Mouse (Mus musculus) lung, embryonic 15.5 days (tissue): ENCODE measurements at regions not wholly inside any gene's neighbourhood (a gene's known extent, or its start where the extent isn't known, plus 50 kb on each side); places are given as distances from the start of the nearest gene placed in this dataset.
A peak's percentile ranks its signal among the peaks of the same experiment; 100 is the strongest.

Source experiments
- ATAC-seq: fragments of 200-750 bp; cut with Nextera tagmentation; 2 replicates; pipeline ENCODE4 v1.8.0; 2017; ENCODE audit warnings: moderate number of reproducible peaks, borderline replicate concordance; ENCODE audit not compliant: low FRiP score, low TSS enrichment; ENCODE audit errors: extremely low read depth
- H3K27ac ChIP-seq: fragments of 300-500 bp; sonication (generic); 2 replicates; pipeline ENCODE4 v1.5.1; 2015; ENCODE audit warnings: moderate library complexity, mild to moderate bottlenecking, inconsistent platforms
- H3K27me3 ChIP-seq: fragments of 300-500 bp; sonication (generic); 2 replicates; pipeline ENCODE4 v1.6.1; 2015; ENCODE audit warnings: inconsistent platforms
- H3K36me3 ChIP-seq: fragments of 300-500 bp; sonication (generic); 2 replicates; pipeline ENCODE4 v1.6.1; 2015; ENCODE audit warnings: inconsistent platforms
- H3K4me1 ChIP-seq: fragments of 300-500 bp; sonication (generic); 2 replicates; pipeline ENCODE4 v1.6.1; 2015; ENCODE audit warnings: inconsistent platforms
- H3K4me2 ChIP-seq: fragments of 300-500 bp; sonication (generic); 2 replicates; pipeline ENCODE4 v1.6.1; 2015; ENCODE audit warnings: inconsistent platforms, mild to moderate bottlenecking, moderate library complexity
- H3K4me3 ChIP-seq: fragments of 300-500 bp; sonication (generic); 2 replicates; pipeline ENCODE4 v1.5.1; 2015; ENCODE audit warnings: mild to moderate bottlenecking, inconsistent platforms
- H3K9ac ChIP-seq: fragments of 300-500 bp; sonication (generic); 2 replicates; pipeline ENCODE4 v1.6.1; 2015; ENCODE audit warnings: inconsistent platforms
- H3K9me3 ChIP-seq: fragments of 300-500 bp; sonication (generic); 2 replicates; pipeline ENCODE4 v1.6.1; 2016; ENCODE audit warnings: inconsistent platforms
- WGBS: fragments of 180-500 bp; shearing (Covaris S2); methylation state at CpG from one replicate; pipeline ENCODE4 v1.1.7; 2015; 5-methylcytosine and 5-hydroxymethylcytosine counted together

DNA sequence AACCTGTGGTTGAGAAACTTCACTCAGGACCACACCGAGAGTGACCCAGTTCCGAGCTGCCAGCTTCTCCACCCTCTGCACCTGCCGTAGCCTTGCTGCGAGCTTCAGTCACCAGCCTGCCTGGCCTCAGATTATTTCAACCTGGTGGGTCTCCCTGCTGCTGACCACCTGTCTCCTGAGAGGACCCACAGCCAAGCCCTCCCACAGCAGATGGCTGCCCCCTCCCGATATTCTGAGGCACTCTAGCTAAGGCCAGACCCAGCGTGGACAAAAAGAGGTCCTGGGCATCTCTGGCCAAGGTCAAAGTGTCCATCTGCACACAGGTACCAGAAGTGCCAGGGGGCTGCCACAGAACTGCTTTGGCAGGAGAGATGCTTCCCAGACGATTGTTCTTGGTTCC, 162.7 kb upstream of the Ctbp2 start:
- H3K36me3 ChIP-seq = no peaks in the 10 kb centered on the region
- H3K9me3 ChIP-seq = no peaks in the 10 kb centered on the region
- ATAC-seq = no peak
- 81% methylated on average over 7 of the region's 7 CpGs for WGBS
- H3K4me3 ChIP-seq = no peak overlapping the region
- no peak overlapping the region for H3K9ac ChIP-seq
- H3K27ac ChIP-seq = no peak overlapping the region
- H3K4me2 ChIP-seq = no peak overlapping the region
- H3K4me1 ChIP-seq = no peaks in the 10 kb centered on the region
- no peaks in the 10 kb centered on the region for H3K27me3 ChIP-seq

DNA sequence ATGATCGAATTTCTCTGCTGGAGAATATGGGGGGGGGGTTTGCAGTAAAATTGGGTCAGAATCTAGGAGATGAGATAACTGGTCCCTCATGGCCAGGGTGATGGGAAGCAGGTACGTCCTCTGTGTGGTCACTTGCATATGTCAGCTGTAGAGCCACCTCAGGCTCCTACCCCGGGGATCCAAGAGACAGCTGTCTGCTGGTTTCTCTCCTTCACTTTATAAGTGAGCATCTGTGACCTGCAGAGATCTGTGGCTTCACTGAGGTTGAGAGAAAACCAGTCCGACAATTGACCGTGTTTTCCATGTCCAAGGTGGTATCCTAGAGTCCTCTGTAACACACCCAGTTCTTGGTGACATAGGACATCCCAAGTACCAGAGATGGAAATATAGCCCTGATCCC, 162.1 kb upstream of the Ctbp2 start:
- 81% methylated on average over 5 of the region's 5 CpGs for WGBS

DNA sequence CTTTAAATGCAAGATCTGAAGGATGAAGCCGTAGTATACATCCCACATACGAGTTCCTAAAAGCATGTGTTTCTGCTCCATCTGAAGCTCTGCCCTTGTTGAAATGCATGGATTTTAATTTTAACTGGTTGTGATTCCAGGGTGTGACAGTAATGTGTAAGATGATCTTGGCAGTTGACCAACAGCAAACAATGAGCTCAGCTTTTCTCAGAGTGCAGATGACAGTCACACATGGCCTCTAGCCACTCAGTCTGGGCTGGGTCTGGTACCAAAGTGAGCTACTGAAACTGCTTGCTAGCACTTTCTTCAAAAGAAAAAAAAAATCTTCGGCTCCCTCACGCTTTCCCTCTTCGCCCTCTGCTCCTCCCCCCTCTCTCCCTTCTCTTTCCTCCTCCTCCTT, 138.0 kb upstream of the Ctbp2 start:
- no peak for ATAC-seq
- Histone ChIP-seq H3K36me3 (no peaks in the 10 kb centered on the region), H3K27me3 (no peaks in the 10 kb centered on the region), H3K9me3 (no peaks in the 10 kb centered on the region), H3K9ac (no peak overlapping the region), H3K4me2 (no peak overlapping the region), H3K27ac (no peak overlapping the region), H3K4me1 (0 out of 2 replicates have a peak, but pooled peaks cover 3% of the 10 kb centered on the region), H3K4me3 (no peak overlapping the region)
- WGBS = 47% methylated on average over 5 of the region's 5 CpGs

More for the DNA sequence above, 162.1 kb upstream of the Ctbp2 start:
- no peak overlapping the region for H3K27ac ChIP-seq
- no peaks in the 10 kb centered on the region for H3K27me3 ChIP-seq
- H3K4me2 ChIP-seq = no peak overlapping the region
- no peaks in the 10 kb centered on the region for H3K9me3 ChIP-seq
- no peaks in the 10 kb centered on the region for H3K36me3 ChIP-seq
- H3K9ac ChIP-seq = no peak overlapping the region
- H3K4me3 ChIP-seq = no peak overlapping the region
- H3K4me1 ChIP-seq = no peaks in the 10 kb centered on the region
- no peak for ATAC-seq

DNA sequence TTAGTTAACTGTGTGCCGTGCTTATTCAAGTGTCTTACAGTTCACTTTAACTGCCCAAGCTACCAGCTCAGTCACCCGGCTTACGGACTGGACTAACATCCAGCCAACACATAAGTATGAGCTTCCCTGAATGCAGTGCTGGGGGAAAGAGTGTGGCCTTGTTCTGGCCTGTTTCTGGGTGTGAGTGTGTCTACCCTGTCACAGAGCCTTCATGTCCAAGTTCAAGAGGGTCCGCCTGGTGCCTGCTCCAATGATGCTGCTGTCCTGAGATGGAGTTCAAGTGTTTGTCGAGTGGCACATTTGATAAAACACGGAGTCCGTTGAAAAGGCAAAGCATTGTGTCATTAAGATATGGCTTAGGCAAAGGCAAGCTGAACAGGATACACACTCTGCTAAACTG, 135.0 kb upstream of the Ctbp2 start:
- H3K36me3 ChIP-seq = no peaks in the 10 kb centered on the region
- H3K4me3 ChIP-seq = no peak overlapping the region
- WGBS = 50% methylated on average over 7 of the region's 7 CpGs
- ATAC-seq = no peak
- H3K4me1 ChIP-seq = 0 out of 2 replicates have a peak, but pooled peaks cover 3% of the 10 kb centered on the region
- H3K27me3 ChIP-seq = no peaks in the 10 kb centered on the region
- no peak overlapping the region for H3K9ac ChIP-seq
- no peak overlapping the region for H3K4me2 ChIP-seq
- H3K9me3 ChIP-seq = no peaks in the 10 kb centered on the region
- no peak overlapping the region for H3K27ac ChIP-seq

DNA sequence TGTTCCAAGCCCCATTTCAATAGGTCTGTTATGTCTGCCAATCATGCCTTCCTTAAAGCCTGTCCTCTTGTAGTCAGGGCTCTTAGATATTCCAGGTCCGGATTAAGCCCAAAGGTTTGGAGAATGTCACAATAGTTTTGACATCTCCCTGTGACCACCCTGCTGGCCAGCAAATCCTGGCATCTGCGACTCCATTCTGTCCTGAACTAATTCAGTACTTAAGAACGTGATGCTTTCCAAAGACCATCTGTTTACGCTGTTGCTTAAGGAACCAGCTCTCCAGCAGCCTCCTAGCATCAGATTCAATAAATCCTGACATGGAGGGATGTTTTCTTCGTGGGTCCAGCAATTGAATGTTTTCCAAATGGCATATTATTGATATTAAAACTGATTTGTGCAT, 132.7 kb upstream of the Ctbp2 start:
- Histone ChIP-seq H3K4me3 (no peak overlapping the region), H3K27me3 (no peaks in the 10 kb centered on the region), H3K9me3 (no peaks in the 10 kb centered on the region), H3K9ac (no peak overlapping the region), H3K36me3 (no peaks in the 10 kb centered on the region), H3K4me2 (no peak overlapping the region), H3K27ac (no peak overlapping the region), H3K4me1 (0 out of 2 replicates have a peak, but pooled peaks cover 3% of the 10 kb centered on the region)
- 49% methylated on average over 5 of the region's 5 CpGs for WGBS
- no peak for ATAC-seq

DNA sequence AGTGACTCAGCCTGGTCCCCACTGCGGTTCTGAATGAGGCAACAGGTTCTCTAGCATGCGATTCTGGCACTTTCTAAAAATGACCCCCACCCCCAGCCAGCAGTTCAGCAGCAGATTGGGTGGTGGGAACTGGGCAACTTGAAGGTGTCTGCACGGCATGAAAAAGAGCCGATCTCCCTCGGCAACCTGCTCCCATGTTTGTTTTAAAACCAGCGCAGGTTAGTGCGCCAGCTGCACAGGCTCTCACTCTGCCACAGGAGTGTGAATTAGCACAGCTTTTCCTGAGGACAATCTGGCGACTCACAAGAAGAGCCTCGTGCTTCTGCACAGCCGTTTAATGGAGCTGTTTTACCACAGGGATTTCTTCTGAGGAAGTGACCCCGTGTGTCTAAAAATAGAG, 120.4 kb upstream of the Ctbp2 start:
- Histone ChIP-seq H3K4me3 (no peak overlapping the region), H3K27ac (no peak overlapping the region), H3K36me3 (no peaks in the 10 kb centered on the region), H3K4me2 (peak overlapping the region; percentile 39; the same call in 1 of the 2 replicates), H3K27me3 (no peaks in the 10 kb centered on the region), H3K4me1 (peaks cover 7% of the 10 kb centered on the region; the same call in 1 of the 2 replicates), H3K9ac (no peak overlapping the region), H3K9me3 (no peaks in the 10 kb centered on the region)
- ATAC-seq = no peak
- 17% methylated on average over 11 of the region's 11 CpGs for WGBS

DNA sequence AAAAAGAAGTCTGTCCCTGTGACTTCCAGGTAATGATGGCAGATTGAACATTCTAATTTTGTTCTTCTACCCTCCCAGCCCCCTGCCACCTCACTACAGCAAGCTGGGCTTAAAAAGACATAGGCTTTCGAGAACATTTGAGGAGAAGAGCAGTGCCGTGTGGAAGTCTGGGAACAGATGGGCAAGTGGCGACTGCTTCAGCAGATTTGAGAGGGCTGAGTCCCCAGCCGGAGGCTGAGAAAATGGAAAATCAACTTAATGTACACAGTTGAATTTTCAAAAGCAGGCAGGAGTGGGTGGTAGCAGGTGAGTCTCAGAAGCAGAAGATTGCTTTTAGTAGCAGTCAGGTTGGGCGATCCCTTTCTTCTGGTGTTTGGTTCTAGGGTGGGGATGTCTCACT, 110.2 kb upstream of the Ctbp2 start:
- Histone ChIP-seq H3K9ac (no peak overlapping the region), H3K36me3 (no peaks in the 10 kb centered on the region), H3K27ac (no peak overlapping the region), H3K4me1 (no peaks in the 10 kb centered on the region), H3K27me3 (no peaks in the 10 kb centered on the region), H3K4me3 (no peak overlapping the region), H3K4me2 (no peak overlapping the region), H3K9me3 (no peaks in the 10 kb centered on the region)
- 72% methylated on average over 5 of the region's 5 CpGs for WGBS
- no peak for ATAC-seq

DNA sequence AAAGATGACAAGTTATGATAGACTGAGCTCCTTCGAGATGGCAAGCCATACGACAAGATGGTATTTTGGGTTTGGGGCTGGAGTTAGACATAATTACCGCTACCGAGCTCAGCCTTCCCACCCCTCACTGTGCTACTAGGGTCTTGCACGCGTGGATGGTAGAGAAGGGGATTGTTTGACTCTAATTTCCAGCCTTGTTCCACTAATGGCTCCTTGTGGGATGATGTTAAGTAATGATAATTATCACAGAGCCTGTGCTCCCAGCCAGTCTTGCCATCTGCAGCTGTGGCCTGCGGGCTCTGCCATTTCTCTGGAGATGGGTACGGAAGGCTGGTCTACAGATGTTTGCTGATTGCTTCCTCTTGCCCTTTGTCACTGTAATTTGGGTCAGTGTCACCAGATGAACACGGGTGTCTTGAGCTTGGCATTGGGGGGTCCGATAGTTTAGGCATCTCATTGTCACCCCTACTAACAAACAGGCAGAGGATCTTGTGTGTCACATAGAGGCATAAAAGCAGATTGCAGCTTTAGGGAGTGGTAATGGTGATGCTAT, 108.8 kb upstream of the Ctbp2 start:
- Histone ChIP-seq H3K4me1 (no peaks in the 10 kb centered on the region), H3K9me3 (no peaks in the 10 kb centered on the region), H3K4me2 (no peak overlapping the region), H3K4me3 (no peak overlapping the region), H3K9ac (no peak overlapping the region), H3K27ac (no peak overlapping the region), H3K27me3 (no peaks in the 10 kb centered on the region), H3K36me3 (no peaks in the 10 kb centered on the region)
- 85% methylated on average over 10 of the region's 10 CpGs for WGBS
- ATAC-seq = no peak

DNA sequence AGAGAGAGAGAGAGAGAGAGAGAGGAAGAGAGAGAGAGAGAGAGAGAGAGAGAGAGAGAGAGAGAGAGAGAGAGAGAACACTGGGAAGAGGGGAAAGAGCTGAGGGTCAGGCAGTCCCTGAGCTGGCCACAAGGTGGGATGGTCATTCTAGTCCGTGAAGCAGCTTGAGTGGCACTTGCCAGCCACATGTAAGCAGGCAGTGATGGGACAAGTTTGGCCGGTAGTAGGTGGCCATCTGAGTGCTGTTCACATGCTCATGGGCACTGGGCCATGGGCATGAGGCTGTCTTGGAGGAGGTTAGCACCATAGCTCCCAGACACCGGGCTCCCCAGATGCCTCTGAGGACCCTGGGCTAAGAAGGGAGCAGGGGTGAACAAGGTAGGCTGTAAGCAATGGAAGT, 106.7 kb upstream of the Ctbp2 start:
- no peaks in the 10 kb centered on the region for H3K36me3 ChIP-seq
- no peaks in the 10 kb centered on the region for H3K4me1 ChIP-seq
- H3K4me2 ChIP-seq = no peak overlapping the region
- no peak overlapping the region for H3K27ac ChIP-seq
- WGBS = 61% methylated on average over 3 of the region's 3 CpGs
- H3K9me3 ChIP-seq = no peaks in the 10 kb centered on the region
- no peaks in the 10 kb centered on the region for H3K27me3 ChIP-seq
- H3K9ac ChIP-seq = no peak overlapping the region
- no peak; the same call in 1 of the 2 replicates for ATAC-seq
- H3K4me3 ChIP-seq = no peak overlapping the region

DNA sequence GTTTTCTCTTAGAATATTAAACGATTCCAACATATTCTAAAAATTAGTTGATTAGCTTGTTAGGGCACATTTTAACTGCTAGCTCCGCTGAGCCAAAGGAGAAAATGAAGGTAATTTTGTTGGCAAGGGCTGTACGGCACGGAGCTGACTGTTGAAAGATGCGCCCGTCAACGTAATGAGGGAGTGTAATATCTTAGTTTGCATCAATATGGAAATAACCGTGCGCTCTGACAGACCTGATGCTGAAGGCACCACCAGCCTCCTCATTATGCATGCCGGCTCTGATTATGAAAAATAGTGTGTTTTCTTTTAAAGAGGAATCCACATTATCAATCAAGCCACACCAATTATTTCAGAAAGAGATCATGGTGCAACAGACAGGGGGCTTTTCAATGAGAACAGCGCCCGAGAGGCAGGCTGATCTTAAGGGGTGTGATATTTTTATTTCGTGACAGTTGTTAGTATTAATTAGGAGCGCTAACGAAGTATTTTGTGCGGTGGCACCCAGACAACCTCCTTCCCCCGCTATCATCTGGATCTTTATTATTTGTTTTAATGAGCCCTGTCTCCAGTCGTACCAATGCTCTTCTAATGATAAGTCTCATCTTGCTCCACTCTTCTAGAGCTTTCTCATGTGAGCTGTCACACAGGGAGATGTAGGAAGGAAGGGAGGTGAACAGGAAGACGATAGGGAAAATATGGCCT, 99.9 kb upstream of the Ctbp2 start:
- ATAC-seq = no peak
- no peak overlapping the region for H3K4me2 ChIP-seq
- no peaks in the 10 kb centered on the region for H3K9me3 ChIP-seq
- H3K9ac ChIP-seq = no peak overlapping the region
- no peak overlapping the region for H3K4me3 ChIP-seq
- no peaks in the 10 kb centered on the region for H3K4me1 ChIP-seq
- 71% methylated on average over 19 of the region's 19 CpGs for WGBS
- H3K36me3 ChIP-seq = no peaks in the 10 kb centered on the region
- H3K27ac ChIP-seq = no peak overlapping the region
- H3K27me3 ChIP-seq = no peaks in the 10 kb centered on the region

DNA sequence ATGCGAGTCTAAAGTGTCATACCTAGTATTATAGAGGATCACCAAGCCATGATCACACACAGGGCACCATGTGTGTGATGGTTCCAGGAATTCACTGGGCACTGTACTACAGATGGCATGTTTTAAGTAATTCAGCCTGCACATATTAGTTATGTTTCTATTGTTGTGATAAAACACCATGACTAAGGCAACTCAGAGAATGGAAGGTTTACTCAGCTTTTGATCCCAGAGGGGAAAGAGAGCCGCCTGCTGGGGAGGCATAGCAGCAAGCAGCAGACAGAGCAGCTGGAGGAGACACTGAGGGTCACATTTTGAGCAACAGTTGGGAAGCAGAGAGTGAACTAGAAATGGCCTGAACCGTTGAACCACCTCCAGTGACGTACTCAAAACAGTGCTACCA, 88.2 kb upstream of the Ctbp2 start:
- H3K4me1 ChIP-seq = no peaks in the 10 kb centered on the region
- no peak for ATAC-seq
- no peaks in the 10 kb centered on the region for H3K36me3 ChIP-seq
- H3K27me3 ChIP-seq = no peaks in the 10 kb centered on the region
- no peak overlapping the region for H3K4me2 ChIP-seq
- WGBS = 64% methylated on average over 4 of the region's 4 CpGs
- H3K27ac ChIP-seq = no peak overlapping the region
- no peak overlapping the region for H3K4me3 ChIP-seq
- no peak overlapping the region for H3K9ac ChIP-seq
- no peaks in the 10 kb centered on the region for H3K9me3 ChIP-seq

DNA sequence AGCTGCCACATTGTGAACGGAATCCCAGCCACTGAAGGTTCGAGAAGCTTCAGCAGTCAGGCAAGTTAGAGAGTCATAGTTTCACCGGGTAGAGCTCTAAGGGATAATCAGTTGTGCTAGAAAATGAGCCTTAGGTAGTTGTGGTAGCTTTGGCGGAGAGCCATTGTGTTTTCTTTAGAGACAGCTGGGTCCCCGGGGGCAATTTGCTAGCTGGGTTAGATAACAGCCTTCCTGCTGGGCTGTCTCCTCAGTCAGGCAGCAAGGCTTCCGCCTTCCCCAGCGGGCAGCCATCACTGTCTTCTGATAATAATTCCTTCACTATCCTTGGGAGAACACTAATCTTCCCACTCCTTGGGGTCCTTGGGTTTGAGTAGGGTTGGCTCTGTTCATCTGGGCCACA, 81.5 kb upstream of the Ctbp2 start:
- H3K36me3 ChIP-seq = no peaks in the 10 kb centered on the region
- 12% methylated on average over 7 of the region's 7 CpGs for WGBS
- no peak overlapping the region for H3K4me3 ChIP-seq
- H3K9ac ChIP-seq = no peak overlapping the region
- H3K4me1 ChIP-seq = no peaks in the 10 kb centered on the region
- no peak for ATAC-seq
- H3K27me3 ChIP-seq = no peaks in the 10 kb centered on the region
- H3K27ac ChIP-seq = no peak overlapping the region
- H3K4me2 ChIP-seq = no peak overlapping the region
- no peaks in the 10 kb centered on the region for H3K9me3 ChIP-seq
